Mouse (Mus musculus) testis, adult 2 months (tissue): Measurements from ENCODE around the gene Celf3. TPM values are rescaled to one million over a fixed set of nuclear protein-coding genes. Genes with fewer than 3 reads are reported as not detected.

ENCODE experiments used
- H3K27ac ChIP-seq: fragments of 200-500 bp; 2 replicates; pipeline ENCODE4 v1.5.1; 2012; ENCODE audit warnings: low read depth, low read length; ENCODE audit not compliant: control insufficient read depth, insufficient read depth
- H3K27me3 ChIP-seq: fragments of 200-500 bp; 2 replicates; pipeline ENCODE4 v1.6.1; 2012; ENCODE audit warnings: mild to moderate bottlenecking, low read length, moderate library complexity; ENCODE audit not compliant: control insufficient read depth, insufficient read depth
- H3K36me3 ChIP-seq: fragments of 200-500 bp; 2 replicates; pipeline ENCODE4 v1.6.1; 2012; ENCODE audit warnings: mild to moderate bottlenecking, low read length; ENCODE audit not compliant: control insufficient read depth, insufficient read depth
- H3K4me1 ChIP-seq: fragments of 200-500 bp; 2 replicates; pipeline ENCODE4 v1.6.1; 2012; ENCODE audit warnings: low read length; ENCODE audit not compliant: control insufficient read depth, insufficient read depth
- H3K4me3 ChIP-seq: fragments of 200-500 bp; 2 replicates; pipeline ENCODE4 v1.5.1; 2012; ENCODE audit warnings: low read depth, mild to moderate bottlenecking, low read length, moderate library complexity, mixed read lengths; ENCODE audit not compliant: control insufficient read depth
- CTCF ChIP-seq: fragments of 200-500 bp; IDR thresholded peaks from 2 replicates; pipeline ENCODE4 v1.5.1; 2012; ENCODE audit warnings: low read depth, mild to moderate bottlenecking, inconsistent platforms, low read length, moderate library complexity; ENCODE audit not compliant: control insufficient read depth, insufficient read depth, insufficient replicate concordance
- POLR2A ChIP-seq: fragments of 200-500 bp; IDR thresholded peaks from 2 replicates; pipeline ENCODE4 v1.6.1; 2012; ENCODE audit warnings: low read depth, mild to moderate bottlenecking, inconsistent platforms, low read length, moderate library complexity; ENCODE audit not compliant: control insufficient read depth
- polyA plus RNA-seq: library from polyadenylated mRNA; depleted of rRNA; stranded (reverse); fragments of >200 nt; gene quantifications from 2 replicates; pipeline ENCODE4 v1.2.3, GENCODE M21; 2012

The Celf3 gene
- polyA plus RNA-seq, 1 experiment: 256 TPM

DNA sequence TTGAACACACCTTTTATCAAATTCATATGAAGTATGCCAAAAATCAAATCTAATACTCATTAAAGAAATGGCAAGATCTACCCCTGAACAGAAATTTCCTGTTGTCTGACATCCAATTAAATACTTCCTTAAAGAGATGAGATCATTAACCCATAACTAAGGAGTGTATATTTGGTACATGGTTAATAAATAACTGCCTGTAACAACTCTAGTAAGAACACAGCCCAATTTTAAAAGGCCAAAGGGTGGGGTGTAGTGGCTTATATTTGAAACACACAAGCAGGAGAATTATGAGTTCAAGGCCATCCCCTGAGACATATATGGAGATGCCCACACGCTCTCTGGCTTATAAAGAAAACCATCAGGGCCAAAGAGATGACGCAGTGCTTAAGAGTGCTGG, 28.7 kb upstream of the Celf3 start:
- H3K27ac ChIP-seq: no peak overlapping the region
- TF ChIP-seq CTCF: no peak
- no peak overlapping the region for H3K4me3 ChIP-seq
- no peaks in the 10 kb centered on the region for H3K4me1 ChIP-seq
- H3K27me3 ChIP-seq: no peaks in the 10 kb centered on the region
- peaks cover 4% of the 10 kb centered on the region for H3K36me3 ChIP-seq

DNA sequence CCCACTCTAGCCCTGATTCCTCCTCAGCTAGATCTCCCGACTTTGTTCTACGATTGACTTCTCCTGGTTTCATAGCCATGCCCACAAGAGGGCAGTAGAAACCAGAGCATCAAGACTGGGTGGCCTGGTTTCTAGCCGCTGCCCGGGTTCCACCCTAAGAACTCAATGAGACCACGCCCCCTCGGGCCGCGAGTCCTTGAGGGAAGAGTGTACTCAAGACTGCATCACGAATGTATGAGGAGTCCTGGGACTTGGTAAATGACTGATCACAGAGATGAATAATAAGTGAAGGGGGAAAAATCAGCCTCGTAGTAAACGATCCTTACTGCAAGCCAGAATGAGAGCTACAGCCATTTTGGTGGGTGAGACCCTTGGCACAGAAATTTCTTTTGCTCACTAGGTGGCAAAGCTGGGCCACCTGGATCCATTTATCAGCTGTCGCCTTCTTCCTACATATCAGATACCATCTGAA, 21.5 kb upstream of the Celf3 start:
- H3K4me3 ChIP-seq: peak overlapping the region; percentile 44
- TF ChIP-seq CTCF (peak; percentile 50; the same call in 1 of the 2 replicates), POLR2A (no peak; the same call in 1 of the 2 replicates)
- H3K36me3 ChIP-seq: no peaks in the 10 kb centered on the region
- no peaks in the 10 kb centered on the region for H3K27me3 ChIP-seq
- H3K4me1 ChIP-seq: peaks cover 5% of the 10 kb centered on the region
- H3K27ac ChIP-seq: no peak overlapping the region

DNA sequence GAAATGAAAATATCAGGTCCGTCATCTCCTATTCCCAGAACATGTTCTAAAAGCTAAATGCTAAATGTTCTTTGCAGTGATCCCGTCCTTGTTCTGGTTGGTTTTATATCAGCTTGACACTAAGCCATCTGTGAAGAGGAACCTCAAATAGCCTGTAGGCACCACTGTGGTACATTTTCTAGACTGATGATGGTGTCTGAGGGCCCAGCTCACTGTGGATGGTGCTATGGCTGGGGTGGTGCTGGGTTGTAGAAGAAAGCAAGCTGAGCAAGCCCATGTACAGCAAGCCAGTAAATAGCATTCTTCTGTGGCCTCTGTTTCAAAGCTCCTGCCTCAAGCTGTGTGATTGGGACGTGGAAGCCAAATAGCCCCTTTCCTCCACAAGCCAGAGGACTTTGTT, 21.0 kb upstream of the Celf3 start:
- Histone ChIP-seq H3K27me3 (no peaks in the 10 kb centered on the region), H3K27ac (no peak overlapping the region), H3K36me3 (no peaks in the 10 kb centered on the region), H3K4me1 (peaks cover 5% of the 10 kb centered on the region), H3K4me3 (no peak overlapping the region)
- TF ChIP-seq POLR2A (no peak), CTCF (no peak)

DNA sequence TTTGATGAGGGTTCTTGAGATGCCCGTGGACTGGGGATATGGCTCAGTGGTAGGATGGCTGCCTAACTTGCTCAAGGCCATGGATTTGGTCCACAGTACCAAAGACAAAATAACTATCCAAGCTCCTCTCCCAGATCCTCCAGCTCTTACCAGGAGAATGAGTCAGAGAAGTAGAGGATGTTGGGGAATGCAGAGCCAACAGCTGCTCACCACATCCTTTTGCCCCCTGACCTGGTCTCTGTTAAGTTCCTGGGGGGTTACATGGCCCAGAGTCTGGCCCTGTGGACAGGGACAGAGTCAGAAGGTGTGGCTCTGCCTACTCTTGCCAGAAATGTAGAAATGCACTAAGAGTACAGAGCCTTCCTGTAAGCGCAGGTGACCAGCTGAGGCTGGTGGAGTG, 18.3 kb upstream of the Celf3 start:
- TF ChIP-seq CTCF (no peak), POLR2A (no peak)
- no peaks in the 10 kb centered on the region for H3K27me3 ChIP-seq
- H3K4me1 ChIP-seq: peaks cover 5% of the 10 kb centered on the region
- no peak overlapping the region for H3K27ac ChIP-seq
- H3K4me3 ChIP-seq: no peak overlapping the region
- no peaks in the 10 kb centered on the region for H3K36me3 ChIP-seq

DNA sequence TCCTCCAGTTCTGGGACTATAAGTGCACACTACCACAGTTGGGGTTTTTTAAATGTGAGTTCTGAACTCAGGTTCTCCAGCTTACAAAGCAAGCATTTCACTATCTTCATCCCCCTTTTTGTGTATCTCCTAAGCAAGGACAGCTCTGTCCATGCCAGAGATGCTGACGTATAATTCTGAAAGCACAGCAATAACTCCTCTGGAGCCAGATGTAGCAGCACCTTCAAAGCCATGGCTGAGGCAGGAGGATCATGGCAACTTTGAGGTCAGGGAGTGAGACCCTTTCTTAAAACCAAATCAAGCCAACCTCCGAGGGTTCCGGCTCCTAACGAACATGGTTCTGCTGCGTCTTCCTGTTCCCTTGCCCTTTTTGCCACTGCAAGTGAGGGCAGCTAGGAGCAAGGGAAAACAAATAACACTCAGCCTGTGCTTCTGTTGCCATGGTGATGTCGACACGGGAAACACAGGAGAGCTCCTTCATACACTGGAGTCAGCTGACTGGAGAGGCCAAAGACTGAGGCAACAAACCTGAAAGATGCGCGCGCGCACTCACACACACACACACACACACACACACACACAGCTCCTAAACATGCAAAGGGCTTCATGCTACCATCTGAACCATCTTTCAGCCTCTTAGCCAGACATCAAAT, 14.0 kb upstream of the Celf3 start:
- TF ChIP-seq POLR2A (no peak), CTCF (no peak)
- H3K27ac ChIP-seq: no peak overlapping the region
- H3K4me1 ChIP-seq: no peaks in the 10 kb centered on the region
- no peaks in the 10 kb centered on the region for H3K36me3 ChIP-seq
- H3K4me3 ChIP-seq: no peak overlapping the region
- H3K27me3 ChIP-seq: no peaks in the 10 kb centered on the region

DNA sequence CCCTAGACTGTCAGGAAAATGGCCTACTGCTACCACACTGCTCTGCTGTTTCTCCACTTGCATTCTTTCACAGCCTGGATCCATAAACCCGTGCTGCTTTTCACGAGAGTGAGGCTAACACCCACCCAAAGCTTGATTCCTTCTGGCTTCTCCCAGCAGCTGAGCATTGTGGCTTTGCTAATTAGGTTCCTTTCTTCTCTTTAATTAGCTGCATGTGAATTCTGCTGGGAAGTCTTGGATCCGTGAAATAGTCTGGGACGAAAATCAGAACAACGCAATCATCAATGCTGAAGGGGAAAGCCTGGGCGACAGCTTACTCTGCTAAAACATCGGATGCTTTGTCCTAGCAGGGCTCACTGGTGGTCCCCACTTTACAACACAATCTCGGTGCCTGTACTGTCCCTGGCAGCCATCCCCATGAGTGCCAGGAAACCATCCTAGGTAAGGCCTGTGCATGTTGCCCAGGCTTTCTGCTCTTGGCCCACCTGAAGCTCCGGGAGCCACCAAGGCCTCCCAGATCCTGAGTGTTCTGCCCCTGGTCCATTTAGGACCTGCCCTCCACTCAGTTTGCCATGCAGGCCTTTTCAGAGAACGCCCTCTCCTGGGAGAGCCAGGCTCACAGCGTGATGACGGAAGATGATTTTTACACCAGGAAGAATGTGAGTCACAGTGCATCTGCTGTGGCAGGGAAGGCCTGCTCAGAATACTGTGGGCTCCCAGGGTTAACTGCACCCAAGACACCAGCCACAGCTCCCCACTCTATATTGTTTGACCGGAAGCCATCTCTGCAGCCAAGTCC, 12.3 kb upstream of the Celf3 start:
- TF ChIP-seq CTCF: no peak
- TF ChIP-seq POLR2A: no peak
- no peaks in the 10 kb centered on the region for H3K36me3 ChIP-seq
- no peaks in the 10 kb centered on the region for H3K27me3 ChIP-seq
- no peak overlapping the region for H3K27ac ChIP-seq
- no peaks in the 10 kb centered on the region for H3K4me1 ChIP-seq
- H3K4me3 ChIP-seq: no peak overlapping the region

DNA sequence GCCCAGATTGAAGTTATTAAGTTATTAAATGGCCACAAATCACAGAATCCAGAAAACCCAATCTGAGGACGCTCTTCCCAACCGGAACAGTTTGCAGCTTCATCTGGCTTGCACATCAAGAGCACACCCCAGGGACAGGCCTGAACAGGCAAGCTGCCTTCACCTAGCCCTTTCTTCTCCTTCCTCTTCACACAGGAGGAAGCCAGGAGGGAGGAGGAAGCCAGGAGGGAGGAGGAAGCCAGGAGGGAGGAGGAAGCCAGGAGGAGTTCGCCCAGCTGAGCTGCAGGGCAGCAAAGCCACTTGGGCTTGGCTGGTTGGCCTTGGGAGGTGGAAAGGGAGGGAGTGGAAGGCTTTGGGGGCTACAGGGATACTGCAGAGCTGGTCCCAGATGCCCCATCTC, 9.2 kb upstream of the Celf3 start:
- Histone ChIP-seq H3K4me3 (no peak overlapping the region), H3K27me3 (no peaks in the 10 kb centered on the region), H3K4me1 (peaks cover 7% of the 10 kb centered on the region), H3K27ac (no peak overlapping the region), H3K36me3 (no peaks in the 10 kb centered on the region)
- TF ChIP-seq POLR2A (no peak), CTCF (no peak)
